Mouse (Mus musculus): ENCODE data around the gene Sfrp2.

Sfrp2 gene

GRCm38 (mm10) chr3:83765871-83766725, at the start of gene Sfrp2:
Gene Sfrp2, plus strand, starts transcription at chr3:83766321.
- DNase-seq (ENCODE audit: low spot score), result peak; percentile 54

GRCm38 (mm10) chr3:83717643-83718231, 48.4 kb upstream of the Sfrp2 start:
- peak; percentile 23 for DNase-seq (ENCODE audit: low spot score)

GRCm38 (mm10) chr3:83718662-83719061, 47.5 kb upstream of the Sfrp2 start:
- DNase-seq (ENCODE audit: low spot score), result peak; percentile 5

DNA sequence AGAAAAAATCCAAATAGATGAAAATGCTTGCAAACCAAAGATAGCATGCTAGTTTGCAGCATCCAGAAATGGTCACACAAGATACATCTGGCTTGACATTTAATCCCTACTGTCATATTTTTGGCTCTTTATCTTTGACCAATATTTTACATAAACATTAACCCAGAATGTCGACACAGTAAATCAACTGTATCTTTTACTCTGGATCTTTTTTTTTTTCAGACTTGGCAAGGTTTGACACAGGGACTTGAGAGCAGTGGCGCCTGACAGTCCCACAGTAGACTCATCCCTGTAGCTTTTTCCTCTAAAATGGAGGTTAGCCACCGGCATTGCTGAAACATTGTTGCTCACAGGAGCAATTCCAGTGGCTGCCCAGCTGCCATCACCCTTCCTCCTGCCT, 37.9 kb upstream of the Sfrp2 start:
- DNase-seq (ENCODE audit: low spot score), result no peak

DNA sequence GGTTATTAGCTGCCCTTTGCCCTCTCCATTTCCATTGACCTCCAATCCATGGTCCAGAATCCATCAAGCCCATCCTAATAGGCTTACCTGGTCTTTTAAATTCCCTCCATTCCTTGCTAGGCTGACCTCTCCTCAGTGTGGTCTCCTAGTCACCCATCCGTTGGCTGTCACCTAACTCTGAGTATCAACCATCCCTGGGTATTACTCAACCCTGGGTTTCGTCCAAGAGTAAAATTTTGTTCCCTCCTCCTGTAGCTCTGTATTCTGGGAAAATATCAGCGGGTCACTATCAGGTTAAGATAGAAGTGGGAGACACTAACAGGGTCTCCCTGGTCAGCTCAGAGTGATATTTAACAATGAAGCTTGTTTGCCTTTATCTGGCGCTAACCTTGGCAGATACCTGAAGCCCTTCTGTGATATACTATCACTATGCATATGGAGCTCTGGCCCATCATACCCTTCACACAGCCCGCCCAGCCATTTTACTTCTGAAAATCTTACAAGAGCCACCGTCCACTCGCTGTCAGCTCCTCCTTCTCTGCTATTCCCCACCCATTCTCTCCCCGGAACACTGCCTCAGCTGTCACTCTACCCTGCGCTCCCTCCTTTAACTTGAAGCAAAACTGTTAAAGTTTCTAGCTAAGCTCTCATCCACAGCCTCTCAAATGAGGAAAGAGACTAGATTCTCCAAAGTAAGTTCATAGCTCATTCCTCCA, 37.3 kb upstream of the Sfrp2 start:
- no peak for DNase-seq (ENCODE audit: low spot score)

- DNase-seq (ENCODE audit: low spot score), result no peak
These were observed 32.1 kb upstream of the Sfrp2 start for GRCm38 (mm10) chr3:83733985-83734384.

DNA sequence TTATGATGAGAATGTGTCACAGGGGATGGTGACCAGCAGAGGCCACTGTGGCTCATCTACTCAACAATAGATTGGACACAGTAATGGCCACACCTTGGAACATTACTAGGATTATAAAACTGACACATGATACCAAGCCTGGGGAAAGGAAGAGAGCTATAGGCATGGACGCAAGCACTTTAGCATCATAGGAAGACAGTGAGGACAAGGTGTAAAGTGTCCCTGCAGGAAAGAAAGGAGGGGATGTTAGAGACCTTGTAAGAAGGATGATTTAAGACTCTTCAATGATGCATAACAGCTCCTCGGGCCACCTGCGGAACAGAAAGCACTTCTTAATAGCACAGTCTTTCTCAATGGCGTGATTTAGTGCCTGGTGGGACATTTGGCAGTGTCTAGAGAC, 29.1 kb upstream of the Sfrp2 start:
- DNase-seq (ENCODE audit: low spot score), result no peak

DNA sequence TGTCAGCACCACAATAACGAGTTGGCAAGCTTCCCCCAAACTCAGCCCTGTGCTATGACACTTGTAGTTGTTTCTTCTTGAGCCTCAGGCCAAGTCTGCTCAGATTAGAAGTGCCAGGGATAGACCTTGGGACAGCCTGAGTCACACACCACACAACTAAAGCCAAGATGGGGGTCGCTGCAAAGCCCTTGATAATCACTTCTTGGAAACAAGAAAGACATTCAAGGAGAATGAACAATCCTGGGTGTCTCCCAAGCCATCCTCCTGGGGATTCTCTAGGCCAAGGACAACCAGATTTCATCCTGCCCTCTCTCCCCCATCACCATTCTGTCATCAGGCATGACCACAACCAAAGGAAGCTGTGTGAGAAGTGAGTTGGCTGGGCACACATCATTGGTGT, 25.9 kb upstream of the Sfrp2 start:
- DNase-seq (ENCODE audit: low spot score), result no peak

DNA sequence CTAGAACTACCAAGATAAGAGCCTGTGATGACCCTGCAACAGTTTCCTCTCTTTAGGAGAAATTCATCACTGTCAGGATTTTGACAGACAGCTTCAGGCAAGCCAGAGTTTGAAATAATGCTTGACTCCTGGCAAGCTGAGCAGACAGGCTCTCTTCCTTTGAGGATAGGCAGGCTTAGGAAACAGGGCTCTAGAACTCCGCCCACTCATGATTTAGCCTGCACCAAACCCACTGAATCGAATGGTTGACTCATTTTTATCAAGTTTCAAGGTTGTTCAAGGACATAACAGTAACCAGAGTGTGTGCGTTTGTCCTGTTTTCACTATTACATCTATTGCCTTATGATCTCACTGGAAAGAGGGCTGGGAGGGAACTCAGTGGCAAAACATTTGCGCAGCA, 18.8 kb upstream of the Sfrp2 start:
- DNase-seq (ENCODE audit: low spot score), result no peak

DNA sequence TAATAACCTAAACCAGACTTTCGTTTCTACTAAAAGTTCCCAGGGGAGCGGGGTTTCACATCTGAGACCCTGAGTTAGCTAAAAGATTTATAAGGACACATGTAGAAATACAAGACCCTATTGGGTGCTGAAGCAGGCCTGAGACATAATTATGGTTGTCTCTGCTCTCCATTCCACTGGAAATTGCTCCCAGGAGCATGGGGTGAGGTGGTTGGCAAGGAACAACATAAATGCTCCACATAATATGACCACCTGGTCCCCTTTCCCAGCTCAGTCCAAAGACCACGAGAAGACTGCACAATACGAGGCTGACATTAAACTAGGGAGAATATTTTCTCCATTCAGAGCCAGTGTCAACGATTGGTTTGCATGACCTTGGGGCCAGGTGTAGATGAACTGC, 18.2 kb upstream of the Sfrp2 start:
- DNase-seq (ENCODE audit: low spot score), result no peak

GRCm38 (mm10) chr3:83751625-83752024, 14.5 kb upstream of the Sfrp2 start:
- no peak for DNase-seq (ENCODE audit: low spot score)

DNA sequence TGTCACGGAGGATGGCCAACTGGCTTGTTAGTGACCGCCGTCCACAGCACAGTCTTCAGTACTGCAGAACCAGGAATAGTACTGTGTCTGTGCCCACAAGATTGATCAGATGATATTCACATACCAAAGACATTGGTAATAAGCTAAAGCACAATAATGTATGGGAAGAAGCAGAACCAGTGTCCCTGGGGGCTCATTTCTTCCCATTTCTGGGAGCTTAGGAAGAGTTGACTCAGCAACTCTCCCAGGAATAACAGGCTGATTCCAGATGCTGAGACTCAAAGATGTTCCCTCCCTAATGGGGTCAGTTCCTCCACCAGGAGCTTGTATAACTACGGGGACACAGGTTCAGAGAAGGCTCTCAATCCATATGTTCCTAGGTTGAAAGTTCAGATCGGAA, 13.9 kb upstream of the Sfrp2 start:
- DNase-seq (ENCODE audit: low spot score), result no peak

GRCm38 (mm10) chr3:83755043-83755635, 11.0 kb upstream of the Sfrp2 start:
- DNase-seq (ENCODE audit: low spot score), result no peak

DNA sequence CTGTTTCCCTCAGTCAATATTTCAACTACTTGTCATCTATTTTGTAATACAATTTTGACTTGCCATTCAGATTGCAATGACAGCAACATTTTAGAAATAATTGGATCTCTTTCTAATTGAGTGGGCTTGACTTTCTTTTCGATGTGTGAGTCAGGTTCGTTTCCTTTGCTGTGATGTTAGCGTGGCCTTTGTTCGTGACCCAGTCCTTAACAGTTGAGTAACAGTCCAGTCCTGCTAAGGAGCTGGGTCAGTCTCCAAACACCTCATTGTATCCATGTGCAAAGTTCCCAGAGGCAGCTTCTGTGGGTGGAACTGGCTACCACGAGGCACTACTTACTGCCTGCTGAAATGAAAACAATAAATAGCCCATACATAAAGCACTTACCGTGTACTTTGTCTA, 10.5 kb upstream of the Sfrp2 start:
- no peak for DNase-seq (ENCODE audit: low spot score)

DNA sequence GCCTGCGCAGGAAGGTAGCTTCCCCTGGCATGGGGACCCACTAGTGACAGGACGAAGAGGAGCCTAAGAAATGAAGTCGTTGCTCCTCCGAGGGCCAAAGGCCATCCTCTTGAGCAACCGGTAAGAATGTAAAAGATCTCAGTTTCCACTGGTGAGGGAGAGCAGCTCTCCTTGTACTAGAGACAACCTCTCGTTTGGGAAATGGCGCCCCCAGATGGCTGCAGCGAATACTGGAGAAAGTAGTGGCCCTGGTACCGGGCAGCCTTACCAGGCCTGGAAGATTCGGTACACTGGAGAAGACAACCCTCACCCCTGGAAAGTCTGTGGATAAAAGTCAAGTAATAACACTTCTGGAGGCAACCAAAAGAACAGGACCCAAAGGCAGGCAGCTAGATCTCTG, 3.8 kb upstream of the Sfrp2 start:
- DNase-seq (ENCODE audit: low spot score), result peak; percentile 54

DNA sequence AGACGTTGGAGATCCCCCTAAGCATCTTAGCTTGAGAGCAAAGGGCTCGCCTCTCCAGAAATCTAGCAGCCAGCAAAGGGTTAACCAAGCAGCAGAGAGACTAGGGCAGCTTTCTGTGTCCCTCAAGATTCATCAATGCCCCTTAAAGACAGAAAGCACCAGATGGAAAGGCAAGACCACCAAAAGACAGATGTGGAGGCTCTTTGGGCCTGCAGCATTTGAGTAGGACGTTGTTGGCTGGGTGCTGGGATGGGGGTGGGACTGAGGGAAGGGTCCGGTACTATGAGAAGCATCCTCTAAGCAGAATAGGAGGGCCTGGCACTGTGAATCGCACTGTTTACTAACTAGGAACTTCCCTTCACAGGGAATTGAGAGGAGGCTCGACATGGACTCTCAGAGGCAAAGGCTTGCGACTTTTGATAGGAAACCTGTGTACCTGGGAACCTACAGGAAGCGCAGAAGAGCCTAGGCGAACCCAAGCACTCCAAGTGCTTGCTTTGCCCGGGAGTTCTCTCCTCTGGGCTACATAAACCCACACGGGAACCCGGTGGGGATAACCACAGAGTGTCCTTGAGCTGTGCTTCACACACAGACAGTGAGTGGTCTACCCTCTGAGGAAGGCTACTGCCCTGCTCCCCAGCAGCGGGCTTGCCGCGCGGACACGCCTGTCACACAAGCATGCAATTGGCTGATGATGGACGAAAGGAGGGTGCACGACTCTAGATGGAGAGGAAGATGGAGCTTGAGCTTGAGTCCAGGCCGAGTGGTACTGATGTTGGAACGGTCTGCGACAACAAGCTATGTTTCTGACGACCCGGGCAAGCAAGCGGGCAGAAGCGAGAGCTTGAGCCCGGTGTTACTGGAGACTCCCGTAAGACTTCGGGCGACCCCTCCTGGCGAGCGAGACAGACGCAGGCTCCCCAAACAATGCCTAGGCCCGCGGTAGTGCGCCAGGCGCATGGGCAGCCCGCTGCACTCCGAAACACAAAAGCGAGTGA, 2.3 kb upstream of the Sfrp2 start:
- peak; percentile 87 for DNase-seq (ENCODE audit: low spot score)

GRCm38 (mm10) chr3:83766726-83767070, 577 bp downstream of the Sfrp2 start:
- no peak for DNase-seq (ENCODE audit: low spot score)

- no peak for DNase-seq (ENCODE audit: low spot score)
These were observed 1.0 kb downstream of the Sfrp2 start for GRCm38 (mm10) chr3:83767121-83767520.

DNA sequence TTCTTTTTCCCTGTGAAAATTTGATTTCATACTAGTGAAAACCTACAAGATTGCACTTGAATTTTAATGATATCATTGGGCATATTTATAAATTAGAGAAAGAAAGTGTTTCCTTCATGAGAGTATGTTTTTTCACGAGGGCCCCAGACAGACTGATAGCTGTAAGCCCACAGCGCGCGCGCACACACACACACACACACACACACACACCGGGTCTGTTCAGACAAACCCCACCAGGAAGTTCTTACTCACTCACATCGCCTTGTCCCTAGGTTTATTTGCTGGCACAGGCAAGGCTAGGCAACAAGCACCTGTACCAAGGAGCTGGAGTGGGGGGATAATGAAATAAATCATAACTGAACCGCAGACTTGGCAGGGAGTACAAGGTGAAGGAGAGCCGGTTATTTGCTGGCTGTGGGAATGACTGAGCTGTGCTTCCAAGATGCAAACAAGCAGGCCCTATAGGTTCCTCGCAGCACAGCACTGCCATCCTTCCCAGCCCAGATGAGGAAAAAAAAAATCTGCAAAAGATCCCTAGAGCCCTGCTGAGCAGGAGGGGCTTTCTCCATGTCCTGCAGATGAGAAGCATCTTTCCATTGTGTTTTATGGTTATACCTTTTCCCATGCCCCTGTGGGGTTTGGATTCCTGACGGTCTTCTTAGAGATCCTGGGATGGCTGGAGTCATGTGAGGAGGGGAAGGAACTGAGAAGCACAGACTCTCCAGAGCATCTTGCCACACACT, 2.3 kb downstream of the Sfrp2 start:
- no peak for DNase-seq (ENCODE audit: low spot score)

- no peak for DNase-seq (ENCODE audit: low spot score)
These were observed 2.9 kb downstream of the Sfrp2 start for GRCm38 (mm10) chr3:83769036-83769410.

All from testis, postnatal 10 days (tissue).